Mouse (Mus musculus): ENCODE data around the gene Eif3g. TPM values are rescaled to one million over a fixed set of nuclear protein-coding genes. Genes with fewer than 3 reads are reported as not detected.

The Eif3g gene
- total and polyA plus RNA-seq, 3 experiments: 175 to 475 (median 198) TPM

DNA sequence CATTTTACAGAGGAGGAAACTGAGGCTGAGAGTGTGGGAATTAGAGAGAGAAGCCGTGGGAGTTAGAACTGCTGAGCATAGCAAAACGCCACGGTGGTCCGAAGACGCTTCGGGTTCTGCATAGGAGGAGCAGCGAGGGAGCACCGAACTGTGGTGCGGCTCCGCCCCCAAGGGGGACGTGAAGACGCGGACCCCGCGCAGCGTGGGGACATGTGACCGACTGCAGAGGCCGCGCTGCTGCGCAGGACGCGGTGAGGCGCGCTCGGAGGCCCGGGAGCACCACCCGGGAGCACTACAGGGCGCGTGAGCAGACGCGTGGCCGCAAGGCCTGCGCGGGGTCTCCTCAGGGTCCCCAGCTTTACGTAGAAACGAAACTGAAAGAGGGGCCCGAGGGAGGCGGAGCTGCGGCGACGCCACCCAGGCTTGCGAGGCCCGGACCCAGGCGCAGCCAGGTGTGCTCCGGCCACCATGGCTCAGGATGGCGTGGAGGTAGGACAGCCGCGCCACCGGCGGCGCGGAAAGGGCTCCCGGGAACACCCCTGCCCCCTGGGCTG is 29.9 kb downstream of the Eif3g start, which contains the start of gene A230050P20Rik:
A230050P20Rik (plus strand) TSS at position 195 of the 554 bp plus-strand sequence.
- ATAC-seq (ENCODE audit: extremely low read depth, insufficient number of reproducible peaks, low FRiP score, poor library complexity, severe bottlenecking) (no peak), DNase-seq (ENCODE audit: low spot score) (no peak)
- H3K36me3 ChIP-seq (replicated peaks): no peaks in the 10 kb centered on the region
- no peak for TF ChIP-seq CTCF (IDR thresholded peaks at IDR 0.05; ENCODE audit: low read depth, low read length)
- no peak for TF ChIP-seq TAL1 (conservative IDR thresholded peaks at IDR 0.05; ENCODE audit: low read depth, low read length)
- no peak for TF ChIP-seq GATA1 (IDR thresholded peaks at IDR 0.05; ENCODE audit: borderline replicate concordance, low read length)
- TF ChIP-seq GATA2 (IDR thresholded peaks at IDR 0.05; ENCODE audit: borderline replicate concordance, low read depth, low read length): no peak
- no peak for TF ChIP-seq POLR2AphosphoS5 (IDR thresholded peaks at IDR 0.05; ENCODE audit: insufficient replicate concordance, low read depth, low read length)
- H3K27me3 ChIP-seq (ENCODE audit: insufficient read depth, low read length): peaks cover 20% of the 10 kb centered on the region
- H3K9me3 ChIP-seq (replicated peaks): no peaks in the 10 kb centered on the region
- H3K4me3 ChIP-seq (ENCODE audit: low read depth, low read length): no peak within 1 kb of the TSS
- no peaks in the 10 kb centered on the region for H3K4me1 ChIP-seq (ENCODE audit: insufficient read depth, low read depth, low read length)

DNA sequence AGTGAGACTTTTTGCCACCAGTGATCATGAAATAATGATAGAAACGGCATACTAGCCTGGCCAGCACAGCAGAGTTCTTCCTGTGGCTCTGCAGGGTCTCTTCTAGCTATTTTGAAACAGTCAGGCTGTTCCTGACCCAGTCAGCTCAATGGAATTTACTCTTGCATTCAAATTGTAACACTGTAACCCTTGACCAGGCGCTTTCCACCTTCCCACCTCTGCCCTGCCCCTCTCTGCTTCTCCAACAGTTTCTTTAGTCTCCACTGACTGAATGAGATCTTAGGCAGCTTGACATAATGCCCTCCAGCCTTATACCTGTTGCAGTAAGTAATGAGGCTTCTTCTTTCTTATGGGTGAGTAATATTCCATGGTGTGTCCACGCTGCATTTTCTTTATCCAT is 31.5 kb downstream of the Eif3g start:
- ATAC-seq (ENCODE audit: extremely low read depth, insufficient number of reproducible peaks, low FRiP score, poor library complexity, severe bottlenecking) (no peak), DNase-seq (ENCODE audit: low spot score) (no peak)
- Histone ChIP-seq H3K36me3 (replicated peaks) (no peaks in the 10 kb centered on the region), H3K4me3 (ENCODE audit: low read depth, low read length) (no peak overlapping the region), H3K27me3 (ENCODE audit: insufficient read depth, low read length) (peaks cover 13% of the 10 kb centered on the region), H3K4me1 (ENCODE audit: insufficient read depth, low read depth, low read length) (no peaks in the 10 kb centered on the region), H3K9me3 (replicated peaks) (no peaks in the 10 kb centered on the region)
- TF ChIP-seq GATA2 (IDR thresholded peaks at IDR 0.05; ENCODE audit: borderline replicate concordance, low read depth, low read length): no peak
- no peak for TF ChIP-seq CTCF (IDR thresholded peaks at IDR 0.05; ENCODE audit: low read depth, low read length)

DNA sequence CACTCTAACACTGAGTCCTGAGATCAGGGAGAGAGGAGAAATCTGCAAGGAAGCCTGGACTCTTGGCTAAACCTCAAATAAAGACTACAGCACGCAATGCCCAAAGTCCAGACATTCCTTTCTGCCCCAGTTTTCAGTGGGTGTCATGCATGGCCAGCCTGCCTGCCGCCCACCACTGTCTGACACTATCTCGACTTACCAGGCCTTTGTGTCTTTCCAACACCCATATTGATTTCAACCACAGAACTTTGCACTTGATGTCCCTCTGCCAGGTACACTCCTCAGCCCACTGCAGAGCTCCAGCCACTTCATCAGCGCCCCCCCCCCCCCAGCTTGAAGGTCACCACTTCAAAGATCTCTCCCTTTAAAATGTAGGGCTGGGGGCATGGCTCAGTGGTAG is 36.2 kb downstream of the Eif3g start:
- TF ChIP-seq CTCF (IDR thresholded peaks at IDR 0.05; ENCODE audit: low read depth, low read length) (no peak), GATA2 (IDR thresholded peaks at IDR 0.05; ENCODE audit: borderline replicate concordance, low read depth, low read length) (no peak), TAL1 (conservative IDR thresholded peaks at IDR 0.05; ENCODE audit: low read depth, low read length) (no peak), POLR2AphosphoS5 (IDR thresholded peaks at IDR 0.05; ENCODE audit: insufficient replicate concordance, low read depth, low read length) (no peak), GATA1 (IDR thresholded peaks at IDR 0.05; ENCODE audit: borderline replicate concordance, low read length) (no peak)
- H3K9me3 ChIP-seq (replicated peaks): no peaks in the 10 kb centered on the region
- DNase-seq (ENCODE audit: low spot score) (no peak), ATAC-seq (ENCODE audit: extremely low read depth, insufficient number of reproducible peaks, low FRiP score, poor library complexity, severe bottlenecking) (no peak)
- no peaks in the 10 kb centered on the region for H3K36me3 ChIP-seq (replicated peaks)
- no peaks in the 10 kb centered on the region for H3K4me1 ChIP-seq (ENCODE audit: insufficient read depth, low read depth, low read length)
- no peaks in the 10 kb centered on the region; the same call in 1 of the 2 replicates for H3K27me3 ChIP-seq (ENCODE audit: insufficient read depth, low read length)
- no peak overlapping the region for H3K4me3 ChIP-seq (ENCODE audit: low read depth, low read length)

DNA sequence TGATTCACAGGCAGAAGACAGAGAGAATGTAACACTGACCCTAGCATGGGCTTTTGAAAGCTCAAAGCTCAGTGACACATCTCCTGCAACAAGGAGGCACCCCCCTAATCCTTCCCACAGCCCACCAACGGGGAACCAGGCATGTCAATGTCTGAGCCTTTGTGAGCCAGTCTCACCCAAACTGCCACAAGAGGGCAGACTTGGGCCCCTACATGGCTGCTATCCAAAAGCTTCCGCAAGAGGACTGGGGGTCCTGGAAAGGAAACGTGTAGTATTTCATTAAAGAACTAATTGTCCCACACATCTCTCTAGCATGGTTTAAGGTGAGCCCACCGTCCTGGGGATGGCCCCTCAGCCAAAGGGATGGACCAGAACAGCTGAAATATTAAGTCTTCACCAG is 36.6 kb downstream of the Eif3g start:
- no peak for ATAC-seq (ENCODE audit: extremely low read depth, insufficient number of reproducible peaks, low FRiP score, poor library complexity, severe bottlenecking)
- Histone ChIP-seq H3K27me3 (ENCODE audit: insufficient read depth, low read length) (no peaks in the 10 kb centered on the region; the same call in 1 of the 2 replicates), H3K9me3 (replicated peaks) (no peaks in the 10 kb centered on the region), H3K4me3 (ENCODE audit: low read depth, low read length) (no peak overlapping the region), H3K36me3 (replicated peaks) (no peaks in the 10 kb centered on the region), H3K4me1 (ENCODE audit: insufficient read depth, low read depth, low read length) (no peaks in the 10 kb centered on the region)
- TF ChIP-seq POLR2AphosphoS5 (IDR thresholded peaks at IDR 0.05; ENCODE audit: insufficient replicate concordance, low read depth, low read length) (no peak), GATA1 (IDR thresholded peaks at IDR 0.05; ENCODE audit: borderline replicate concordance, low read length) (no peak), CTCF (IDR thresholded peaks at IDR 0.05; ENCODE audit: low read depth, low read length) (no peak), TAL1 (conservative IDR thresholded peaks at IDR 0.05; ENCODE audit: low read depth, low read length) (no peak), GATA2 (IDR thresholded peaks at IDR 0.05; ENCODE audit: borderline replicate concordance, low read depth, low read length) (no peak)
- DNase-seq (ENCODE audit: low spot score): no peak

DNA sequence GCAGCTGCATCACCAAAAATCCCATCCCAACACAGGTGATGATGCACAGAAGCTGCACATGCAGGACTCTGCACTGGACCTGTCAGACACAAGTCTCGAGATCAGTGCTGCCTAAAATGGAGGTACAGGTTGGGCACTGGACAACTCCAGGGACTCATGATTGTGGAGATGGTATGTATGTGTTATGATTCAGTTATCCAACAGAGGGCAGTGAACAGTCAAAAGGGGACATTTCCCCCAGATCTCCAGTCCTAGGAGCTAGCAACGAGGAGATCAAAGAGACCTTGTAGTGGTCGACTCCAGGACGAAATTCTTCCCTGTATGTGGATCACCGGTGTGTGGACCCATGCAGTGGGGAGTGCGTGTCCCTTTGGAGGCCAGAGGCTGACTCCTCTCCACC is 38.5 kb downstream of the Eif3g start:
- H3K4me1 ChIP-seq (ENCODE audit: insufficient read depth, low read depth, low read length): no peaks in the 10 kb centered on the region
- no peak overlapping the region for H3K4me3 ChIP-seq (ENCODE audit: low read depth, low read length)
- ATAC-seq (ENCODE audit: extremely low read depth, insufficient number of reproducible peaks, low FRiP score, poor library complexity, severe bottlenecking) (no peak), DNase-seq (ENCODE audit: low spot score) (no peak)
- H3K27me3 ChIP-seq (ENCODE audit: insufficient read depth, low read length): no peaks in the 10 kb centered on the region; the same call in 1 of the 2 replicates
- H3K9me3 ChIP-seq (replicated peaks): no peaks in the 10 kb centered on the region
- no peaks in the 10 kb centered on the region for H3K36me3 ChIP-seq (replicated peaks)
- no peak for TF ChIP-seq CTCF (IDR thresholded peaks at IDR 0.05; ENCODE audit: low read depth, low read length)
- no peak for TF ChIP-seq GATA2 (IDR thresholded peaks at IDR 0.05; ENCODE audit: borderline replicate concordance, low read depth, low read length)
- TF ChIP-seq GATA1 (IDR thresholded peaks at IDR 0.05; ENCODE audit: borderline replicate concordance, low read length): no peak
- no peak for TF ChIP-seq POLR2AphosphoS5 (IDR thresholded peaks at IDR 0.05; ENCODE audit: insufficient replicate concordance, low read depth, low read length)
- no peak for TF ChIP-seq TAL1 (conservative IDR thresholded peaks at IDR 0.05; ENCODE audit: low read depth, low read length)

DNA sequence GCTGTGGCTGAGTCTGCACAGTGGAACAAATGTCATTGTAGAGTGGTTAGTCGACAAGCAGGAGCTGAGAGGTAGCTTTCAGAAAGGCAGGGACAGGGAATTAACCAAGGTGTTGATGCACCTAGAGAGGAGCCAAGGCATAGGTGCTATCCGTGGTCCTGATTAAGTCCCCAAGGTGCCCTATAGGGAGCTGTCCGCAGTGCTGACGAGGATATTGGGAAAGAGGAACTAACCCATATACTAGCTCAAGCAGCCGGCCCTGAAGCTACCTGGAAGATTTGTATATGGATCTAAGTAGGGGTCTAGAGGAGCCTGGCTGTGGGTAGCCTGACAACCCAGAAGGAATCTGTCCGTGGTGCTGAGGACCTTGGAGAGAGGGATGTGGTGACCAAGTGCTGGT is 41.3 kb downstream of the Eif3g start:
- no peaks in the 10 kb centered on the region for H3K4me1 ChIP-seq (ENCODE audit: insufficient read depth, low read depth, low read length)
- TF ChIP-seq POLR2AphosphoS5 (IDR thresholded peaks at IDR 0.05; ENCODE audit: insufficient replicate concordance, low read depth, low read length) (no peak), TAL1 (conservative IDR thresholded peaks at IDR 0.05; ENCODE audit: low read depth, low read length) (no peak), GATA2 (IDR thresholded peaks at IDR 0.05; ENCODE audit: borderline replicate concordance, low read depth, low read length) (no peak), GATA1 (IDR thresholded peaks at IDR 0.05; ENCODE audit: borderline replicate concordance, low read length) (no peak), CTCF (IDR thresholded peaks at IDR 0.05; ENCODE audit: low read depth, low read length) (no peak)
- H3K9me3 ChIP-seq (replicated peaks): no peaks in the 10 kb centered on the region
- H3K4me3 ChIP-seq (ENCODE audit: low read depth, low read length): no peak overlapping the region
- H3K27me3 ChIP-seq (ENCODE audit: insufficient read depth, low read length): peaks cover 6% of the 10 kb centered on the region; the same call in 1 of the 2 replicates
- DNase-seq (ENCODE audit: low spot score) (peak; percentile 68), ATAC-seq (ENCODE audit: extremely low read depth, insufficient number of reproducible peaks, low FRiP score, poor library complexity, severe bottlenecking) (peak; percentile 45; the same call in 1 of the 2 replicates)
- H3K36me3 ChIP-seq (replicated peaks): no peaks in the 10 kb centered on the region

Data from G1E (cell line).